Mouse (Mus musculus) neural tube, embryonic 13.5 days (tissue): ENCODE results near the gene Arhgap10. TPM values are rescaled to one million over a fixed set of nuclear protein-coding genes. Genes with fewer than 3 reads are reported as not detected.

Source experiments
- ATAC-seq: fragments of 200-750 bp; cut with Nextera tagmentation; 2 replicates; pipeline ENCODE4 v1.8.0; 2017; ENCODE audit warnings: low read depth, mild to moderate bottlenecking, moderate TSS enrichment, moderate library complexity
- H3K27ac ChIP-seq: fragments of 300-500 bp; sonication (generic); replicated peaks from 2 replicates; pipeline ENCODE4 v1.5.1; 2015; ENCODE audit warnings: moderate library complexity, mild to moderate bottlenecking, inconsistent platforms
- H3K27me3 ChIP-seq: fragments of 300-500 bp; sonication (generic); 2 replicates; pipeline ENCODE4 v1.6.1; 2015; ENCODE audit warnings: mild to moderate bottlenecking, inconsistent platforms
- H3K36me3 ChIP-seq: fragments of 300-500 bp; sonication (generic); 2 replicates; pipeline ENCODE4 v1.6.1; 2015; ENCODE audit warnings: mild to moderate bottlenecking, inconsistent platforms
- H3K4me1 ChIP-seq: fragments of 300-500 bp; sonication (generic); replicated peaks from 2 replicates; pipeline ENCODE4 v1.6.1; 2015; ENCODE audit warnings: inconsistent platforms
- H3K4me2 ChIP-seq: fragments of 300-500 bp; sonication (generic); 2 replicates; pipeline ENCODE4 v1.6.1; 2015; ENCODE audit warnings: inconsistent platforms, mild to moderate bottlenecking, moderate library complexity
- H3K4me3 ChIP-seq: fragments of 300-500 bp; sonication (generic); 2 replicates; pipeline ENCODE4 v1.5.1; 2015; ENCODE audit warnings: mild to moderate bottlenecking, inconsistent platforms
- H3K9ac ChIP-seq: fragments of 300-500 bp; sonication (generic); 2 replicates; pipeline ENCODE4 v1.6.1; 2015; ENCODE audit warnings: moderate library complexity, mild to moderate bottlenecking, inconsistent platforms
- H3K9me3 ChIP-seq: fragments of 300-500 bp; sonication (generic); 2 replicates; pipeline ENCODE4 v1.6.1; 2016; ENCODE audit warnings: inconsistent platforms
- WGBS: fragments of 180-500 bp; shearing (Covaris S2); methylation state at CpG from one replicate; pipeline ENCODE4 v1.1.7; 2015; 5-methylcytosine and 5-hydroxymethylcytosine counted together
- polyA plus RNA-seq: library from polyadenylated mRNA; unstranded; fragments of >200 nt; fragmentation: Nextera tagmentation; extraction: Ambion mirVana; gene quantifications from 2 replicates; pipeline ENCODE4 v1.2.1, GENCODE M21; 2015

The Arhgap10 gene
- polyA plus RNA-seq, 1 experiment from 2014 or later, result 7.0 TPM

DNA sequence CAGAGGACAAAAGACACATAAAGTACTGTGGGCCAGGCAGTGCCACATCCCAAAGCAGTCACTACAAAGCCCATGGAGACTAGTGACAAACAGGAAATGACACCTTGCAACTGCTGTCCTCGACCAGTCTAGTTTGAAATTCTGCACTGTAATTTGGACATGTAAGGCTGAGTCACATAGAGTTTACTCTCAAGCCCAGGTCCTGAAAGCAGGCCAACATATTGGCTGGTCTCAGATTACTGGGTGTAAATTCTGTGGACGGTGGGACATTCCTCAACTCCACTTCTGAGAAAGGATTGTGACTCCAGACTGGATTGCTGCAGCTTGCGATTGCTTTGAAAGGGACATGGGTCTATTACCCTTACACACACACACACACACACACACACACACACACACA, 229.7 kb downstream of the Arhgap10 start:
- Histone ChIP-seq H3K9ac (no peak overlapping the region), H3K9me3 (no peaks in the 10 kb centered on the region), H3K36me3 (no peaks in the 10 kb centered on the region), H3K27ac (no peak overlapping the region), H3K4me2 (no peak overlapping the region), H3K27me3 (no peaks in the 10 kb centered on the region), H3K4me1 (no peaks in the 10 kb centered on the region), H3K4me3 (no peak overlapping the region)
- WGBS, result 60% methylated on average over 3 of the region's 3 CpGs
- ATAC-seq, result no peak

DNA sequence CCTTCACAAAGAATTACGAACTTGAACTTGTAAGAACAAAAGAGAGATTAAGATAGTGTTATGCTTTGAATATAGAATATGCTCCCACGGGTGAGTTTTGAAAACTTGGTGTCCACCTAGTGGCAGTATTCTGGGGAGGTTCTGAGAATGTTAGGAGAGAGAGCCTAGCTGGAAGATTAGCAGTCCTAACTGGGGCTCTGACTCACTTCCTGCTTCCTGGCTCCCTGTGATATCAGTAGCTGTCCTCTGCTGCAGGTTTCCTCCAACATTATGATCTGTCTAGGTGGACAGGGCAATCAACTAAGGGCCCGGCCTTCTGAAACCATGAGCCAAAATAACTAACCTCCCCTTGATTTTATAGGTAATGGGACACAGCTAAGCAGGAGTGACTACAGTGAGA, 233.3 kb downstream of the Arhgap10 start:
- ATAC-seq, result no peak
- WGBS, result 92% methylated on average over 3 of the region's 3 CpGs
- Histone ChIP-seq H3K4me3 (no peak overlapping the region), H3K4me1 (no peaks in the 10 kb centered on the region), H3K9ac (no peak overlapping the region), H3K9me3 (no peaks in the 10 kb centered on the region), H3K27ac (no peak overlapping the region), H3K27me3 (no peaks in the 10 kb centered on the region), H3K36me3 (no peaks in the 10 kb centered on the region), H3K4me2 (no peak overlapping the region)

DNA sequence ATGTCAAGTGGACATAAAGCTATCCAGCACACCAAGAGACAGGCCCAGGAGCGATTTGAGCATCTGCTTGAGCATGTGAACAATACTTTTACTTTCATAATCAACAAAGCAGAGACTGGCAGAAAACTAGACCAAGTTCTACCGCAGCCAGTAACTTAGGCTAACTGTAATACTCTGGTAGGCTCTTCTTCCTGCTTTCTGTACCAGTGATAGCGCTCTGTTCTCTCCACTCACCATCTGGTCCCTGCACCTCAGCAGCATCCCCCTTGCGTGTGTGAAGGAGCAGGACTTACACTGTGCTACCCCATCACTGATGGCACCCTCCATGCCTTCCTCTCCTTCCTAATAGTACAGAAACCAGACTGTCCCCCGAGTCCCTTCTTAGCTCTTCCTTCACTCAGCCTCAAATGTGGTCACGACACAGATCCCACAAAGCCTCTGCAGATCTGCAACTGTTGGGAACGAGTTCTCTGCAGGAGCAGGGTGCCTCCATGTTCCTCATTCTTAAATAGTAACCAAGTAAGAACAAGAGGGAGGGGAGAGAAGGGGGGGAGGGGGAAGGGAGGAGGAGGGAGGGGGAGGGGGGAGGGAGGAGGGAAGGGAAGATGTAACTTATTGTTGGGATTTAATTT, 235.0 kb downstream of the Arhgap10 start:
- H3K27ac ChIP-seq, result no peak overlapping the region
- no peak for ATAC-seq
- H3K36me3 ChIP-seq, result no peaks in the 10 kb centered on the region
- H3K9me3 ChIP-seq, result no peaks in the 10 kb centered on the region
- no peaks in the 10 kb centered on the region for H3K4me1 ChIP-seq
- no peak overlapping the region for H3K9ac ChIP-seq
- WGBS, result 90% methylated on average over 7 of the region's 7 CpGs
- no peak overlapping the region for H3K4me2 ChIP-seq
- no peak overlapping the region for H3K4me3 ChIP-seq
- no peaks in the 10 kb centered on the region for H3K27me3 ChIP-seq

DNA sequence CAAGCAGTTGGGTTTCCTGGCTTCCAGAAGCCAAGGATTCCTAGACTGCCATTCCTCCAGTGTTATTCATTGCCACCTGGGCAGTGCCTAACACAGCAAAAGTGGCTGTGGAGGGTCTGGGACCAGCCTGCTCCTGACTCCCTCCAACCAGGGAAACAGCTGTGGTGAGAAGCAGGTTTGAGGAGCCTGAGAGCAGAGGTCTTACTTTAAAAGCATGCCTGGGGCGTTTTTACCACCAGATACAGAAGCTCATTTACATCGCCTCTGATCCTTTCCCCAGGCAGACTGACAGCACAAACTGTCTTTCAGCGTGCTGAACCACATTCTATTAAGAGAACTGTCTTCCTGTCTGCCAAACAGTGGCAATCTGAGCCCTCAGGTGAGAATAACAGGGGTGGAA, 237.8 kb downstream of the Arhgap10 start:
- Histone ChIP-seq H3K4me1 (no peaks in the 10 kb centered on the region), H3K27ac (no peak overlapping the region), H3K27me3 (no peaks in the 10 kb centered on the region), H3K4me2 (no peak overlapping the region), H3K9ac (no peak overlapping the region), H3K9me3 (no peaks in the 10 kb centered on the region), H3K4me3 (no peak overlapping the region), H3K36me3 (no peaks in the 10 kb centered on the region)
- 63% methylated on average over 3 of the region's 3 CpGs for WGBS
- no peak for ATAC-seq

DNA sequence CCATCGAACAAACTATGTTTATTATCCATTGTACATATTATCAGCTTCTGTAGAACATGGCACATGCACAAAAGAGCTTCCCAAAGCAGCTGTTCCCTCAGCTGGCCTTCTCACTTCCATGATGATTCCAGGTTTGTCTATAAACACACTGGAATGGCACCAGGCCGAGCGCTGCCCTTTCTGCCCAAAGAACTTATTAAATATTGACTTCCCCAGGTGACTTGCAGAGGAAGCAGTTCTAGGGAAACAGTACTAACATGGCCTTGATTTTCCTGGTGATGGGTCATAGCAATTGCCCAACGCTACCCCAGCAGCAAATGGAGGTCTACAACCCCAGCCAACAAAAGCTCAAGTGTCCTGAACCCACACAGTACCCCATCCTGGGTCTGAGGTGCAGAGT, 239.5 kb downstream of the Arhgap10 start:
- Histone ChIP-seq H3K4me2 (no peak overlapping the region), H3K27ac (no peak overlapping the region), H3K27me3 (no peaks in the 10 kb centered on the region), H3K4me3 (no peak overlapping the region), H3K36me3 (no peaks in the 10 kb centered on the region), H3K9me3 (no peaks in the 10 kb centered on the region), H3K4me1 (no peaks in the 10 kb centered on the region), H3K9ac (no peak overlapping the region)
- 95% methylated on average over 4 of the region's 4 CpGs for WGBS
- ATAC-seq, result no peak

DNA sequence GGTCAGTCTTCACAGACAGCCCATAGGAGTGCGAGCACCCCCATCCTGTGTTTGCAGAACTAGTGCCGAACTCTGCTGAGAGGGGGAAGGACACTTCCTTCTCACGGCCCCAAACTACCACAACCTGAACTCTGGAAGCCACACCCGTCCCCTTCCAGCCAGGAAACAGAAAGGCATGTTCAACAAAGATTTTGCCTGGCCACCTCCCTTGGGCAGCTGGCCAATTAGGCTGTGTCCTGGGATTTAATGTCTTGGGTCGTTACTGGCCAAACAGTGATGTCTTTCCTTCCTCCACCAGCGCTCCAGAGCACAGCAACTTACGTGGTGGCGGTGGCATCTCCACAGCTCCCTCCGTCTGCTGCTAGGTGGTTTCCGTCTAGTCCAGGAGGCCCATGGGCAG, 240.9 kb downstream of the Arhgap10 start:
- no peak overlapping the region for H3K4me2 ChIP-seq
- H3K27me3 ChIP-seq, result no peaks in the 10 kb centered on the region
- H3K4me3 ChIP-seq, result no peak overlapping the region
- ATAC-seq, result no peak
- H3K36me3 ChIP-seq, result no peaks in the 10 kb centered on the region
- no peaks in the 10 kb centered on the region for H3K9me3 ChIP-seq
- H3K27ac ChIP-seq, result no peak overlapping the region
- no peak overlapping the region for H3K9ac ChIP-seq
- H3K4me1 ChIP-seq, result no peaks in the 10 kb centered on the region
- 92% methylated on average over 10 of the region's 10 CpGs for WGBS

DNA sequence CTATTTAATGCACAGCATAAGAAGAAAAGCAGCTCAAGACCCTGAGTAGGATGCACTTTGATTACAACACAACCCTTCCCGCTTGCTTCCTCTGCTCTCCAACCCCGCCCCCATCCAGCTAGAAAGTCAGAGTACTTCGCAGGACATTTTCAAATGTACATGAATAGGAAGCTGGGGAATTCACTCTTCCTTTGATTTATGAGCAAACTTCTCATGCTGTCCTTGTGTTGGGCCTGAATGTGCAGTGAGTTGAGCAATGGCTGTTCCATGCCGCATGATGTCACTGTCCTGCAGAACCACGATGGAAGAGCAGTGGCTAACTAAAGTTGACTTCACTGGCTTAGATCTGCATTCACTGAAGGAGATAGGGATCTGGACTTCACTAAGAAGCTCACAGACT, 242.2 kb downstream of the Arhgap10 start:
- no peaks in the 10 kb centered on the region for H3K27me3 ChIP-seq
- no peaks in the 10 kb centered on the region for H3K36me3 ChIP-seq
- H3K4me1 ChIP-seq, result no peaks in the 10 kb centered on the region
- H3K9ac ChIP-seq, result no peak overlapping the region
- no peak overlapping the region for H3K4me2 ChIP-seq
- WGBS, result 85% methylated on average over 5 of the region's 5 CpGs
- no peaks in the 10 kb centered on the region for H3K9me3 ChIP-seq
- H3K4me3 ChIP-seq, result no peak overlapping the region
- ATAC-seq, result no peak
- no peak overlapping the region for H3K27ac ChIP-seq

DNA sequence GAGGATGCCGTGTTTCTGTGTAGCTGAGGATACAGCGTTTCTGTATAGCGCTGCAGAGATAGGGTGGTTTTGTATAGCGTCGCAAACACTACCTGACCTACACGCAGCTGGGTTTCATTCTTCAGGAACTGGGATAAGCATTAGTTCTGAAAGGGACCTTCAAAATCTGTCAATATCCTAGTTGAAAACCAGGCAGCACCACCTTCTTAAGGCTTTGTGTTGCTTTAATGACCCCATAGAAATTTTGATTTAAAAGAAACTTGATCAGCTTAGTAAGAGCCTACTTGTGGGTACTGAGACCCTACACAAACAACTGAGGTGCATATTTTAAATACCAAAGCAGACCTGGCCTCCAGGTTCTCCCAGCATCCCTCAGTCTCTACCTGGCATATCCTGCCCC, 245.6 kb downstream of the Arhgap10 start:
- Histone ChIP-seq H3K4me1 (no peaks in the 10 kb centered on the region), H3K9me3 (peaks cover 8% of the 10 kb centered on the region; the same call in 1 of the 2 replicates), H3K27ac (no peak overlapping the region), H3K4me2 (no peak overlapping the region), H3K9ac (no peak overlapping the region), H3K4me3 (no peak overlapping the region), H3K36me3 (no peaks in the 10 kb centered on the region), H3K27me3 (no peaks in the 10 kb centered on the region)
- no peak for ATAC-seq
- 94% methylated on average over 6 of the region's 6 CpGs for WGBS

DNA sequence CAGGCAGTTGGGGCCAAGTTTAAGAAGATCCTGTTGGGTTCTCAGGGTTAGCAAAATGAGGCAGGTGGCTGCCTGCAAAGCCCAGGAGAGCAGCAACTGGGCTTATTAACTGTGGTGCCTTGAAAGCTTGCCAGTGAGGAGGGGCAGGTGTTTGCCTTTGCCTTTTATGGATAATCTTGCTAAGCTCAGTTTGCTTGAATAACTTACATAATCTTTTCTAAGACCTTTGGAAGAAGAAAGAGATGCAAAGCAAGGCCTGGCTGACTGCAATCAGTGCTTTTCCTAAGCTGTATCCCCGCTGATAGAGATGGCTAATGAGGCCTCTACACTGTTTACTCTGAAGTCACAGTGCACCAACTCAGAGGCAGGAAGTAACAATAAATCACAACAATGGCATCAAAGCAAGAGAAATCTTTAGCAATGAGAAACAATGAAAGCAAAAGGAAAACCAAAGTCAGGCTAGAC, 249.8 kb downstream of the Arhgap10 start:
- Histone ChIP-seq H3K27ac (no peak overlapping the region), H3K36me3 (no peaks in the 10 kb centered on the region), H3K27me3 (no peaks in the 10 kb centered on the region), H3K9me3 (peaks cover 8% of the 10 kb centered on the region; the same call in 1 of the 2 replicates), H3K4me3 (no peak overlapping the region), H3K4me2 (no peak overlapping the region), H3K9ac (no peak overlapping the region), H3K4me1 (no peaks in the 10 kb centered on the region)
- WGBS, result 47% methylated on average over 1 of the region's 1 CpGs
- no peak for ATAC-seq

DNA sequence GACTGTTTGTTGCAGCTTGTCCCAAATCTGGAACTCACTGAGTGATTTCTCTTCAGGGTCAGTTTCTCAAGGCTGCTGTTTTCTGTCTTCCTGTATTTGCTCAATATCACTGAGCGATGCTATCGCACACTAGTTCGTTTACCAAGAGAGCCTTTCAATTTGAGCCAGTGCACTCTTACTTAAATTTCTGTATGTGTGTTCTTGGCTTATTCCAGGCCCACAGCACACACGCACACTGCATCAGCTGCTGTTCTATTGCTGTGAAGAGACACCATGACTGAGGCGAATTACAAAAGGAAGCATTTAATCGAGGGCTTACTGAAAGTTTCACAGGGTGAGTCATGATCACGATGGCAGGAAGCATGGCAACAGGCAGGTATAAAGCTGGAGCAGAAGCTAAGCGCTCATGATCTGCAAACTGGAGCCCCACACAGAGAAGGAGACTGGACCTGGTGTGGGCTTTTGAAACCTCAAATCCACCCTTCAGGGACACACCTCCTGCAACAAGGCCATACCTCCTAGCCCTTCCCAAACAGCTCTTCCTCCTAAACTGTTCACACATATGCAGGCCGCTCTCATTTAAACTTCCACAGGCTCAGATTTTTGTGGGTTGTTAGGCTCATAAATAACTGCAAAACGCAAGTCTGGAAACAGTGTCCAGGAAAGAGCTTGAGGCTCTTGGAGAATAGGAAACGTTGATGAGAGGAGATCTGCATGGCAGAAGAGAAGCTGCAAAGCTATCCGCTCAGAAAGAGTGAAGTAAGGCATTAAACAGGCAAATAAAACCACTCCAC, 255.3 kb downstream of the Arhgap10 start:
- Histone ChIP-seq H3K36me3 (no peaks in the 10 kb centered on the region), H3K4me2 (no peak overlapping the region), H3K4me3 (no peak overlapping the region), H3K27me3 (no peaks in the 10 kb centered on the region), H3K9ac (no peak overlapping the region), H3K27ac (no peak overlapping the region), H3K9me3 (no peaks in the 10 kb centered on the region), H3K4me1 (no peaks in the 10 kb centered on the region)
- WGBS, result 79% methylated on average over 12 of the region's 12 CpGs
- ATAC-seq, result no peak

DNA sequence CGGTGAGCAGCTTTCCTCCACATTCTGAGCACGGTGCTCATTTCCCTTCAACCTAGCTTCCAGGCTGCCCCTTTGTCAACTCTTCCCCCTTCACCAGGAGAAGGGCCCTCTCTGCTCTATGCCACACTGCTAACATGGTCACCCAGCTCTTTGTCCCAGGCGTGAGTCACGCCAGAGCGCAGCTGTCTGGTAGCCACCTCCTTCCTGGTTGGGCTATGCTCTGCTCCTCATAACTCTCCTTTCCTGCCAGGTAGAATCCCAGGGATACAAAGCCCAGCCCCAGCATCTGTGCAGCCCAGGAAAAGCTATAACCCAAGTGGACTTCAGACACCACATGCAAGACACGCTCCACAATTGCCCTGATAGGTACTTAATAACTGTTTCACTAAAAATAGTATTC, 256.5 kb downstream of the Arhgap10 start:
- Histone ChIP-seq H3K27me3 (no peaks in the 10 kb centered on the region), H3K4me2 (no peak overlapping the region), H3K4me3 (no peak overlapping the region), H3K27ac (no peak overlapping the region), H3K9me3 (no peaks in the 10 kb centered on the region), H3K36me3 (no peaks in the 10 kb centered on the region), H3K4me1 (no peaks in the 10 kb centered on the region), H3K9ac (no peak overlapping the region)
- WGBS, result 92% methylated on average over 6 of the region's 6 CpGs
- no peak for ATAC-seq

DNA sequence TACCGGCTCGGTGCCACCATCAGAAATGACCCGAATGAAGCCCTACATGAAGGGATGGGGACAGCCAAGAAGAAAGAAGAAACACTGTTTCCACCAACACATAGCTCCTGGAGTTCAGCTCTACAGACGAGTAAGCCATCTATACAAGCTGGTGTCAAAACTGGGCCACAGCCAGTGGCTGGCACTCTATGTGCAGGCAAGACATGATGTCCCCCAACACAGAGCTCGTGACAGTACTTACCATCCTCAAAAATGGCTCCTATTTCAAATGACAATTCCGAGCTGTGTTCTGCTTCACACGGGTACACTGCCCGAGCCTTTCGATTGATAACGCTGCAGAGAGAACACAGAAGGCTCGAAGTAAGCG, 260.7 kb downstream of the Arhgap10 start:
- Histone ChIP-seq H3K4me2 (no peak overlapping the region), H3K36me3 (no peaks in the 10 kb centered on the region), H3K27ac (no peak overlapping the region), H3K9ac (no peak overlapping the region), H3K27me3 (no peaks in the 10 kb centered on the region), H3K4me3 (no peak overlapping the region), H3K9me3 (no peaks in the 10 kb centered on the region), H3K4me1 (no peaks in the 10 kb centered on the region)
- 97% methylated on average over 12 of the region's 12 CpGs for WGBS
- no peak for ATAC-seq
